Mouse (Mus musculus): ENCODE data around the gene Srp54b. TPM values are rescaled to one million over a fixed set of nuclear protein-coding genes. Genes with fewer than 3 reads are reported as not detected.

The Srp54b gene
- total RNA-seq (2023) = 10 to 100 TPM; 21.0 to 32.6 TPM

DNA sequence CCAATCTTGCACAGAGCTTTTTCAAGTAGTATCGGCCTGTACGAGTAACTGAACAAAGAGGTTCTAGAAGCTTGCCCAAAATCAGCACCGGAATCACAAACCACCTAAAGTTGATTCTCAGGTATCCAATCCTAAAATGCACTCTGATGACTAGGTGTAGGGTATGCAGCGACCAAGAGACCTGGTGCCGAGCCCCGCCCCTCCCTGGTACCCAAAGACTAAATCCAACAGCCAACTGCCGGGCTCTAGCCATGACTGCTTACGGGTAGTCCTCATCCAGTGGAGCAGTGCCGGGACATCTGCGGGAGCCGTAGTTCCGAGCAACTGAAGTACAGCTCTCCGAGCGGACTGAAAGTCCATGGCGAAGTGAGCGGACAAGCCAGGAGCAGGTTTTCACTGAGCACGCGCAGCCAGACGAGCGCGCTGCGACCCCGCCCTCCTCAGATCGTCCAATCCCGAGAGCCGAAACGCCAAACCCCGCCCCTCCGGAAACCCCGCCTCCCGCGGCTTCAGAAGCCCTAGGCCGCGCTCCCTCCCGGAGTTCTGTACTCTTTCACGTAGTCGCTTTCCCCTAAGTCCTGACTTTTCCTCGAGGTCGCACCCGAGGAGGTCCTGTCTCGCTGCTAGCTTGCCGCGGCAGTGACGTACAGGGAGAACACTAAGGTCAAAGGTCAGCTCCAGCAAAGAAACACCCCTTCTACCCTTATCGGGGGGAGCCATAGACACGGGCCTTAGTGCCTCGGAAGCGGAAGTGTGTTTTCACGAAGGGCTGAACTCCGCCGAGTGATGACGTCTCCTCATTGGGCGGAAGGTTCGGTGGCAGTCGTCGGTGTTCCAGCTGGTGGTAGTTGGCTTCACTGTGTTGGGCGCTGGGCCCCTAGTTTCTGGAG lies at the start of gene Srp54b:
TSS of gene Srp54b (plus strand) at position 546 of the 890 bp plus-strand sequence.

DNA sequence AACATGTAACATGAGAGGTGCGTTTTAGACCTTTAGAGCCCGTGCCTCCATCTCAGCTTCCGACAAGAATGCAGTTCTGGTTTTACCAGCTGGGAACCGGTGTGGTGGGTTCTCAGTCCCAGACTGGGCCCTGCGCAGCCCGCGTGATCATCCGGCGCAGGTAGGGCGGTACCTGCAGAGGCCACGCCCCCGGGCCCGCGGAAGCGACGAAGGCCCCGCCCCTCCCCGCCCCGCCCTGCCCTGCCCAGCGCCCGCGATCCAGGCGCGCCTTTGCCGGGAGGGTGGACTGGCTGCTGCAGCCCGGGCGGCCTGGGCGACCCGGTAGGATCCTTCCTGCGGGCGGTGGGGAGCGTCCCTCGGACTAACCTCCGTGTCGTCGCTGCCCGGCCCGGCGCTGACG lies 30.7 kb upstream of the Srp54b start, which contains the start of gene Fam177a:
TSS of gene Fam177a (plus strand) at position 228 of the 400 bp plus-strand sequence.

DNA sequence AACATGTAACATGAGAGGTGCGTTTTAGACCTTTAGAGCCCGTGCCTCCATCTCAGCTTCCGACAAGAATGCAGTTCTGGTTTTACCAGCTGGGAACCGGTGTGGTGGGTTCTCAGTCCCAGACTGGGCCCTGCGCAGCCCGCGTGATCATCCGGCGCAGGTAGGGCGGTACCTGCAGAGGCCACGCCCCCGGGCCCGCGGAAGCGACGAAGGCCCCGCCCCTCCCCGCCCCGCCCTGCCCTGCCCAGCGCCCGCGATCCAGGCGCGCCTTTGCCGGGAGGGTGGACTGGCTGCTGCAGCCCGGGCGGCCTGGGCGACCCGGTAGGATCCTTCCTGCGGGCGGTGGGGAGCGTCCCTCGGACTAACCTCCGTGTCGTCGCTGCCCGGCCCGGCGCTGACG lies 44.4 kb downstream of the Srp54b start, which contains the start of gene 1700047I17Rik2:
TSS of gene 1700047I17Rik2 (plus strand) at position 287 of the 400 bp plus-strand sequence.

DNA sequence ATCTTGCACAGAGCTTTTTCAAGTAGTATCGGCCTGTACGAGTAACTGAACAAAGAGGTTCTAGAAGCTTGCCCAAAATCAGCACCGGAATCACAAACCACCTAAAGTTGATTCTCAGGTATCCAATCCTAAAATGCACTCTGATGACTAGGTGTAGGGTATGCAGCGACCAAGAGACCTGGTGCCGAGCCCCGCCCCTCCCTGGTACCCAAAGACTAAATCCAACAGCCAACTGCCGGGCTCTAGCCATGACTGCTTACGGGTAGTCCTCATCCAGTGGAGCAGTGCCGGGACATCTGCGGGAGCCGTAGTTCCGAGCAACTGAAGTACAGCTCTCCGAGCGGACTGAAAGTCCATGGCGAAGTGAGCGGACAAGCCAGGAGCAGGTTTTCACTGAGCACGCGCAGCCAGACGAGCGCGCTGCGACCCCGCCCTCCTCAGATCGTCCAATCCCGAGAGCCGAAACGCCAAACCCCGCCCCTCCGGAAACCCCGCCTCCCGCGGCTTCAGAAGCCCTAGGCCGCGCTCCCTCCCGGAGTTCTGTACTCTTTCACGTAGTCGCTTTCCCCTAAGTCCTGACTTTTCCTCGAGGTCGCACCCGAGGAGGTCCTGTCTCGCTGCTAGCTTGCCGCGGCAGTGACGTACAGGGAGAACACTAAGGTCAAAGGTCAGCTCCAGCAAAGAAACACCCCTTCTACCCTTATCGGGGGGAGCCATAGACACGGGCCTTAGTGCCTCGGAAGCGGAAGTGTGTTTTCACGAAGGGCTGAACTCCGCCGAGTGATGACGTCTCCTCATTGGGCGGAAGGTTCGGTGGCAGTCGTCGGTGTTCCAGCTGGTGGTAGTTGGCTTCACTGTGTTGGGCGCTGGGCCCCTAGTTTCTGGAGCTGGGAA lies 75.0 kb downstream of the Srp54b start, which contains the start of gene Srp54c:
TSS of gene Srp54c (plus strand) at position 543 of the 894 bp plus-strand sequence.

Other genes with a start within 250 kb of the Srp54b start
- not detected for gene Gm20403, start 168.6 kb upstream of the Srp54b start, total RNA-seq (2023)
- 100 to 1,000 TPM; 148 to 156 TPM for gene Baz1a, start 140.8 kb upstream of the Srp54b start, total RNA-seq (2023)
- gene 2700097O09Rik, start 75.0 kb upstream of the Srp54b start, total RNA-seq (2023) = 1 to 10 TPM; 4.1 to 4.5 TPM
- gene Srp54a, start 74.8 kb upstream of the Srp54b start, total RNA-seq (2023) = 10 to 100 TPM; 37.2 to 37.5 TPM
- 1 to 10 TPM; 3.9 to 5.9 TPM for gene Fam177a, start 30.6 kb upstream of the Srp54b start, total RNA-seq (2023)
- gene 1700047I17Rik2, start 44.5 kb downstream of the Srp54b start, total RNA-seq (2023) = 1 to 10 TPM; 3.8 to 5.9 TPM
- gene Srp54c, start 75.1 kb downstream of the Srp54b start, total RNA-seq (2023) = 10 to 100 TPM; 11.2 to 15.6 TPM
- 1 to 10 TPM; 3.0 to 3.9 TPM for gene 1110008L16Rik, start 144.5 kb downstream of the Srp54b start, total RNA-seq (2023)
- gene Ppp2r3c, start 147.9 kb downstream of the Srp54b start, total RNA-seq (2023) = 10 to 100 TPM; 17.0 to 17.3 TPM
- 100 to 1,000 TPM in 1 of 2 experiments, 10 to 100 TPM in 1; 91.3 to 105 TPM for gene Psma6, start 229.1 kb downstream of the Srp54b start, total RNA-seq (2023)